Mouse (Mus musculus) MEL (cell line): ENCODE data around the gene Flnb. TPM values are rescaled to one million over a fixed set of nuclear protein-coding genes. Genes with fewer than 3 reads are reported as not detected.

ENCODE experiments used
- DNase-seq: peaks from one replicate; pipeline ENCODE4 v3.0.0; 2011; ENCODE audit warnings: low read depth, low spot score
- H3K27ac ChIP-seq: 2 replicates; pipeline ENCODE4 v1.5.1; 2012; ENCODE audit warnings: low read depth, mild to moderate bottlenecking, control low read depth, low read length, moderate library complexity; ENCODE audit not compliant: control insufficient read depth
- H3K27me3 ChIP-seq, 2 experiments: fragments of 150-350 bp in 1 of 2; sonication (generic) in 1 of 2; 2 replicates each; pipeline ENCODE4 v1.6.1; 2012; ENCODE audit warnings: low read length in 2 of 2, mild to moderate bottlenecking in 2 of 2, improper control_type of control experiment in 1 of 2, moderate library complexity in 1 of 2; ENCODE audit not compliant: insufficient read depth in 2 of 2, control insufficient read depth in 1 of 2
- H3K36me3 ChIP-seq, 2 experiments: 2 replicates each; pipeline ENCODE4 v1.6.1; 2012 to 2014; ENCODE audit warnings: low read length in 2 of 2, improper control_type of control experiment in 1 of 2, inconsistent platforms in 1 of 2, mild to moderate bottlenecking in 1 of 2; ENCODE audit not compliant: insufficient read depth in 2 of 2, control insufficient read depth in 1 of 2
- H3K4me1 ChIP-seq, 2 experiments: fragments of 150-350 bp in 1 of 2; sonication (generic) in 1 of 2; 2 replicates each; pipeline ENCODE4 v1.6.1; 2012; ENCODE audit warnings: low read length in 2 of 2, improper control_type of control experiment in 1 of 2, mild to moderate bottlenecking in 1 of 2; ENCODE audit not compliant: insufficient read depth in 2 of 2, control insufficient read depth in 1 of 2
- H3K4me3 ChIP-seq, 2 experiments: fragments of 150-350 bp in 1 of 2; sonication (generic) in 1 of 2; 2 replicates each; pipeline ENCODE4 v1.5.1; 2012; ENCODE audit warnings: low read depth in 2 of 2, low read length in 2 of 2, mild to moderate bottlenecking in 2 of 2, moderate library complexity in 2 of 2, control low read depth in 1 of 2, improper control_type of control experiment in 1 of 2; ENCODE audit not compliant: control insufficient read depth in 1 of 2, insufficient read depth in 1 of 2
- H3K79me2 ChIP-seq: 2 replicates; pipeline ENCODE4 v1.6.1; 2012; ENCODE audit warnings: mild to moderate bottlenecking, low read length, moderate library complexity; ENCODE audit not compliant: control insufficient read depth, poor library complexity, insufficient read depth
- H3K9ac ChIP-seq: 2 replicates; pipeline ENCODE4 v1.6.1; 2012; ENCODE audit warnings: low read depth, mild to moderate bottlenecking, control low read depth, low read length, moderate library complexity; ENCODE audit not compliant: control insufficient read depth, poor library complexity, severe bottlenecking
- H3K9me3 ChIP-seq: fragments of 150-350 bp; sonication (generic); replicated peaks from 2 replicates; pipeline ENCODE4 v1.6.1; 2012; ENCODE audit warnings: mild to moderate bottlenecking, low read length, improper control_type of control experiment, moderate library complexity; ENCODE audit not compliant: insufficient read depth
- CHD1 ChIP-seq: IDR thresholded peaks from 2 replicates; pipeline ENCODE4 v1.6.1; 2012; ENCODE audit warnings: low read depth, mild to moderate bottlenecking, inconsistent platforms, low read length, improper control_type of control experiment
- CTCF ChIP-seq, 3 experiments: IDR thresholded peaks in 2 of 3; conservative IDR thresholded peaks in 1 of 3; 2 replicates each; pipeline ENCODE4 v1.5.1; 2011 to 2012; ENCODE audit warnings: low read length in 3 of 3, low read depth in 2 of 3, mild to moderate bottlenecking in 2 of 3, improper control_type of control experiment in 1 of 3, inconsistent platforms in 1 of 3, mixed read lengths in 1 of 3, moderate library complexity in 1 of 3; ENCODE audit not compliant: control insufficient read depth in 1 of 3, insufficient read depth in 1 of 3, poor library complexity in 1 of 3, severe bottlenecking in 1 of 3
- ELF1 ChIP-seq: IDR thresholded peaks from 2 replicates; pipeline ENCODE4 v1.6.1; 2014; ENCODE audit warnings: low read depth, mild to moderate bottlenecking, inconsistent platforms, low read length, improper control_type of control experiment, moderate library complexity
- EP300 ChIP-seq, 2 experiments: IDR thresholded peaks; 2 replicates each; pipeline ENCODE4 v1.6.1; 2011; ENCODE audit warnings: improper control_type of control experiment in 2 of 2, low read length in 2 of 2, low read depth in 1 of 2, mild to moderate bottlenecking in 1 of 2
- GABPA ChIP-seq: IDR thresholded peaks from 2 replicates; pipeline ENCODE4 v1.6.1; 2012; ENCODE audit warnings: low read depth, mild to moderate bottlenecking, inconsistent platforms, low read length, improper control_type of control experiment, moderate library complexity
- MAFK ChIP-seq: IDR thresholded peaks from 2 replicates; pipeline ENCODE4 v1.6.1; 2011; ENCODE audit warnings: low read depth, mild to moderate bottlenecking, low read length, improper control_type of control experiment, borderline replicate concordance
- MAZ ChIP-seq: IDR thresholded peaks from 2 replicates; pipeline ENCODE4 v1.6.1; 2012; ENCODE audit warnings: low read depth, mild to moderate bottlenecking, inconsistent platforms, low read length, improper control_type of control experiment
- MXI1 ChIP-seq: IDR thresholded peaks from 2 replicates; pipeline ENCODE4 v1.6.1; 2011; ENCODE audit warnings: mild to moderate bottlenecking, low read depth, low read length, improper control_type of control experiment
- MYC ChIP-seq: IDR thresholded peaks from 2 replicates; pipeline ENCODE4 v1.6.1; 2011; ENCODE audit warnings: low read depth, mild to moderate bottlenecking, low read length, improper control_type of control experiment, moderate library complexity
- POLR2A ChIP-seq, 2 experiments: IDR thresholded peaks; 2 replicates each; pipeline ENCODE4 v1.6.1; 2011 to 2012; ENCODE audit warnings: low read length in 2 of 2, mild to moderate bottlenecking in 2 of 2, control low read depth in 1 of 2, improper control_type of control experiment in 1 of 2, low read depth in 1 of 2, moderate library complexity in 1 of 2; ENCODE audit not compliant: control insufficient read depth in 1 of 2, insufficient read depth in 1 of 2, poor library complexity in 1 of 2
- RAD21 ChIP-seq: IDR thresholded peaks from 2 replicates; pipeline ENCODE4 v1.6.1; 2011; ENCODE audit warnings: mild to moderate bottlenecking, low read depth, low read length, improper control_type of control experiment
- SMC3 ChIP-seq: IDR thresholded peaks from 2 replicates; pipeline ENCODE4 v1.6.1; 2011; ENCODE audit warnings: low read depth, low read length, improper control_type of control experiment
- ZC3H11A ChIP-seq: IDR thresholded peaks from 2 replicates; pipeline ENCODE4 v1.6.1; 2012; ENCODE audit warnings: low read depth, mild to moderate bottlenecking, inconsistent platforms, low read length, improper control_type of control experiment
- ZKSCAN1 ChIP-seq: IDR thresholded peaks from 2 replicates; pipeline ENCODE4 v1.6.1; 2012; ENCODE audit warnings: low read depth, mild to moderate bottlenecking, inconsistent platforms, low read length, improper control_type of control experiment, moderate library complexity
- ZMIZ1 ChIP-seq: IDR thresholded peaks from 2 replicates; pipeline ENCODE4 v1.6.1; 2012; ENCODE audit warnings: low read depth, mild to moderate bottlenecking, inconsistent platforms, low read length, improper control_type of control experiment, moderate library complexity
- ZNF384 ChIP-seq: IDR thresholded peaks from 2 replicates; pipeline ENCODE4 v1.6.1; 2012; ENCODE audit warnings: low read depth, mild to moderate bottlenecking, inconsistent platforms, low read length, improper control_type of control experiment
- polyA plus RNA-seq, 2 experiments: library from polyadenylated mRNA; stranded (reverse) in 1 of 2; unstranded in 1 of 2; fragments of >175 nt in 1 of 2; fragments of >200 nt in 1 of 2; gene quantifications; 2 replicates each; pipeline versions ENCODE4 v1.2.1 to v1.2.4; 2012; ENCODE audit warnings: low replicate concordance in 2 of 2, low read depth in 1 of 2; ENCODE audit not compliant: insufficient read length in 2 of 2, insufficient read depth in 1 of 2, missing spikeins in 1 of 2
- total RNA-seq: library from RNA; depleted of rRNA; stranded (reverse); fragments of 300-350 nt; gene quantifications from 2 replicates; pipeline ENCODE4 v1.2.3, GENCODE M21; 2012

The Flnb gene
- total and polyA plus RNA-seq, 3 experiments = 1.0 to 3.1 TPM; not detected in 1

GRCm38 (mm10) chr14:7997255-7997696 is 179.5 kb downstream of the Flnb start:
- no peaks in the 10 kb centered on the region for H3K79me2 ChIP-seq
- H3K4me3 ChIP-seq = no peak overlapping the region
- no peaks in the 10 kb centered on the region; a peak in 1 of 4 replicates for H3K27me3 ChIP-seq
- TF ChIP-seq MYC (no peak), ZNF384 (no peak), SMC3 (peak; percentile 66), RAD21 (peak; percentile 31), CTCF (IDR thresholded peaks at IDR 0.05 in 2 of 3, conservative IDR thresholded peaks at IDR 0.05 in 1 of 3; ENCODE audit: control insufficient read depth in 1 of 3, insufficient read depth in 1 of 3, low read depth in 2 of 3, low read length in 3 of 3, poor library complexity in 1 of 3, severe bottlenecking in 1 of 3) (peak; percentile 73 to 91 (median 79))
- H3K9ac ChIP-seq = no peak overlapping the region
- no peaks in the 10 kb centered on the region for H3K36me3 ChIP-seq
- peak; percentile 73 for DNase-seq
- no peaks in the 10 kb centered on the region for H3K9me3 ChIP-seq
- no peaks in the 10 kb centered on the region for H3K4me1 ChIP-seq
- no peak overlapping the region for H3K27ac ChIP-seq

DNA sequence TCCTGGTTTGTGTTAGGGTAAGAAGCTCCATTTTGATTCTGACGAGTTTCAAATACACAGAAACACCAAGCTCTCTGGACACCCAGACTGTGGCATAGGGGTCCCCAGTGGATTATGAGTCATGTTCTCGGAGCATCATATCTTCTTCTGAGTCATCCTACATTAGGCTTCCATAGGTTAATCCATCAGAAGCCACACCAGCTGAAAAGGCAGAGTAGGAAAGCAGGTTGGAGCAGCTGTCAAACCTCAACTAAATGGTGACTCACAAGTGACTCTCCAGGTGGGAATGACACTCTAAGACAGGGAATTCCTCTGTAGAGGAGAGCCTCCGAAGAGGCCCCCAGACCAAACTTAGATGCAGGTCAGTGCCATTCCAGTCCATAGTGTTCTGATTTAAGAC is 181.3 kb downstream of the Flnb start:
- H3K4me1 ChIP-seq = no peaks in the 10 kb centered on the region
- H3K9me3 ChIP-seq = no peaks in the 10 kb centered on the region
- no peak overlapping the region for H3K9ac ChIP-seq
- no peaks in the 10 kb centered on the region for H3K36me3 ChIP-seq
- no peak for TF ChIP-seq ZKSCAN1
- no peak for TF ChIP-seq ELF1
- TF ChIP-seq EP300 (IDR thresholded peaks at IDR 0.05; ENCODE audit: low read depth in 1 of 2, low read length in 2 of 2) = no peak
- no peak for TF ChIP-seq MAFK
- no peak for TF ChIP-seq MXI1
- TF ChIP-seq POLR2A (IDR thresholded peaks at IDR 0.05; ENCODE audit: control insufficient read depth in 1 of 2, insufficient read depth in 1 of 2, low read depth in 1 of 2, low read length in 2 of 2, poor library complexity in 1 of 2) = no peak
- TF ChIP-seq GABPA = no peak
- no peak for TF ChIP-seq RAD21
- TF ChIP-seq ZC3H11A = no peak
- no peak overlapping the region for H3K4me3 ChIP-seq
- no peaks in the 10 kb centered on the region; a peak in 1 of 4 replicates for H3K27me3 ChIP-seq
- H3K79me2 ChIP-seq = no peaks in the 10 kb centered on the region
- H3K27ac ChIP-seq = no peak overlapping the region
- no peak for DNase-seq

GRCm38 (mm10) chr14:7999435-7999834 is 181.7 kb downstream of the Flnb start:
- Histone ChIP-seq H3K4me1 (no peaks in the 10 kb centered on the region), H3K36me3 (no peaks in the 10 kb centered on the region), H3K9ac (no peak overlapping the region), H3K9me3 (no peaks in the 10 kb centered on the region), H3K27ac (no peak overlapping the region), H3K27me3 (no peaks in the 10 kb centered on the region; a peak in 1 of 4 replicates), H3K79me2 (no peaks in the 10 kb centered on the region), H3K4me3 (no peak overlapping the region)
- DNase-seq = no peak
- TF ChIP-seq ZMIZ1 (no peak), MAFK (no peak), CHD1 (no peak), MAZ (no peak)
